Mouse (Mus musculus): ENCODE results near the gene Psmb8. TPM values are rescaled to one million over a fixed set of nuclear protein-coding genes. Genes with fewer than 3 reads are reported as not detected.
A peak's percentile ranks its signal among the peaks of the same experiment; 100 is the strongest.

The Psmb8 gene
- polyA plus RNA-seq, 1 experiment from 2014 or later, result 13.5 TPM

DNA sequence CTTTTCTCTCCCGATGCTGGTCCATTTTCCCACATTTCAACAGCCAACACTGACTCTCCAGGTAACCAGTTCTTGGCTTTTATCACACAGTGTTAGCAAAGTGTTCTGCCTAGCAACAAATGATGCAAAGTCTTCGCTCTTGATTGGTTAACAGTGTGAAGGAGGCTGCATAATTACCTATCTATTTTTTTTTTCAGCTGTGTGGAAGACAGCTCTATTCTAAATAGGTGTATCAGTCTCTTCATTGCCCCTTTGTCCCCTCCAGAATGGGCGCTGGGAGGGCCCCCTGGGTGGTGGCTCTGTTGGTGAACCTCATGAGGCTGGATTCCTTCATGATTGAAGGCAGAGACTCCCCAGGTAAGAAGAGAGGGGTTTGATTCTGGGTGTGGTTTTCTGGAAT, 41.2 kb downstream of the Psmb8 start, which contains the start of gene H2-Ob:
H2-Ob (plus strand) TSS at position 198 of the 400 bp plus-strand sequence.
- Histone ChIP-seq H3K4me2 (peak within 1 kb of the TSS; percentile 26; the same call in 1 of the 2 replicates), H3K9me3 (replicated peaks) (no peaks in the 10 kb centered on the region), H3K27ac (peak within 1 kb of the TSS; percentile 60; the same call in 1 of the 2 replicates), H3K36me3 (no peaks in the 10 kb centered on the region), H3K27me3 (replicated peaks) (no peaks in the 10 kb centered on the region; the same call in 1 of the 2 replicates), H3K4me3 (no peak within 1 kb of the TSS), H3K9ac (no peak within 1 kb of the TSS), H3K4me1 (no peaks in the 10 kb centered on the region; the same call in 1 of the 2 replicates)
- no peak for ATAC-seq
- 48% methylated on average over 3 of the region's 3 CpGs for WGBS (ENCODE audit: insufficient replicate concordance)

DNA sequence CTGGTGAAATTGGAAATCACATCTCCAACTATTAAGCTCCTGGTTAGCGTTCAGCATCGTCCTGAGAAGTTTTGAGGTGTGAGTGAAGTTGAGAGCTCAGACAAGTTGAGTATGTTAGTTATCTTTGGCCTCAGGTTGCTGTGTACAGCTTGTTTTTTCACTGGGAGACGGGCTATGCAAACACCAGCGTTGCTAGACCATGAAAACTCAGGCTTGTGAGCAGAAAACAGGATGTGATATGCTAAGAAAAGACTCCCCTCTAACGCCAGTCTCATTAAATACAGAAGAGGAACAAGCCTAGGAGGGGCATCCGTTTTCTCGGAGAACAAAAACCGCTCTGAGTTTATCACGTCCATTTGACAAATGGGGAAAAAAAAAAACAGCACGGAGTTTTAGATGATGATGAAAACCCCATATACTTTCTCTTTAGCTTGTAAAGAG, 42.1 kb downstream of the Psmb8 start:
- 21% methylated on average over 10 of the region's 10 CpGs for WGBS (ENCODE audit: insufficient replicate concordance)
- Histone ChIP-seq H3K36me3 (no peaks in the 10 kb centered on the region), H3K27me3 (replicated peaks) (no peaks in the 10 kb centered on the region; the same call in 1 of the 2 replicates), H3K4me2 (peak overlapping the region; percentile 26), H3K9me3 (replicated peaks) (no peaks in the 10 kb centered on the region), H3K4me1 (no peaks in the 10 kb centered on the region; the same call in 1 of the 2 replicates), H3K27ac (peak overlapping the region; percentile 60; the same call in 1 of the 2 replicates), H3K9ac (no peak overlapping the region), H3K4me3 (no peak overlapping the region)
- ATAC-seq, result no peak

- ATAC-seq, result no peak
- Histone ChIP-seq H3K4me3 (no peak overlapping the region), H3K27ac (no peak overlapping the region; the same call in 1 of the 2 replicates), H3K27me3 (replicated peaks) (no peaks in the 10 kb centered on the region; the same call in 1 of the 2 replicates), H3K4me1 (no peaks in the 10 kb centered on the region; the same call in 1 of the 2 replicates), H3K4me2 (peak overlapping the region; percentile 26; the same call in 1 of the 2 replicates), H3K9me3 (replicated peaks) (no peaks in the 10 kb centered on the region), H3K36me3 (no peaks in the 10 kb centered on the region), H3K9ac (no peak overlapping the region)
- 42% methylated on average over 3 of the region's 3 CpGs for WGBS (ENCODE audit: insufficient replicate concordance)
These were observed 42.8 kb downstream of the Psmb8 start for GRCm38 (mm10) chr17:34240366-34240765.

DNA sequence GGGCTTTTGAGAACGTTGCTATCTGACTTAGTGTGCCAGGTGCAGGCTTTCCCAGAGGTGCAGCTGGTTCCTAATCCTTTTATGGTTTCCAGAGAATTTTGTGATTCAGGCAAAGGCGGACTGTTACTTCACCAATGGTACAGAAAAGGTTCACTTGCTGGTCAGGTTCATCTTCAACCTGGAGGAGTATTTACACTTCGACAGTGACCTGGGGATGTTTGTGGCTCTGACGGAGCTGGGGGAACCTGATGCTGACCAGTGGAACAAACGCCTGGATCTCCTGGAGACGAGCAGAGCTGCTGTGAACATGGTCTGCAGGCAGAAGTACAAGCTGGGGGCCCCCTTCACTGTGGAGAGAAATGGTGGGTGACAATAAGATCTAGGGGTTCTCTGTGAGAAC, 43.4 kb downstream of the Psmb8 start:
- H3K4me2 ChIP-seq, result no peak overlapping the region
- H3K27me3 ChIP-seq (replicated peaks), result no peaks in the 10 kb centered on the region; the same call in 1 of the 2 replicates
- no peak overlapping the region for H3K9ac ChIP-seq
- 66% methylated on average over 6 of the region's 6 CpGs for WGBS (ENCODE audit: insufficient replicate concordance)
- no peaks in the 10 kb centered on the region for H3K9me3 ChIP-seq (replicated peaks)
- ATAC-seq, result no peak
- no peaks in the 10 kb centered on the region; the same call in 1 of the 2 replicates for H3K4me1 ChIP-seq
- no peak overlapping the region for H3K27ac ChIP-seq
- H3K4me3 ChIP-seq, result no peak overlapping the region
- no peaks in the 10 kb centered on the region for H3K36me3 ChIP-seq

GRCm38 (mm10) chr17:34244656-34245055, 47.1 kb downstream of the Psmb8 start:
- Histone ChIP-seq H3K4me2 (no peak overlapping the region), H3K4me3 (no peak overlapping the region), H3K36me3 (no peaks in the 10 kb centered on the region), H3K9me3 (replicated peaks) (no peaks in the 10 kb centered on the region), H3K27ac (no peak overlapping the region), H3K27me3 (replicated peaks) (peaks cover 8% of the 10 kb centered on the region; the same call in 1 of the 2 replicates), H3K4me1 (no peaks in the 10 kb centered on the region), H3K9ac (no peak overlapping the region)
- 53% methylated on average over 4 of the region's 4 CpGs for WGBS (ENCODE audit: insufficient replicate concordance)
- no peak for ATAC-seq

DNA sequence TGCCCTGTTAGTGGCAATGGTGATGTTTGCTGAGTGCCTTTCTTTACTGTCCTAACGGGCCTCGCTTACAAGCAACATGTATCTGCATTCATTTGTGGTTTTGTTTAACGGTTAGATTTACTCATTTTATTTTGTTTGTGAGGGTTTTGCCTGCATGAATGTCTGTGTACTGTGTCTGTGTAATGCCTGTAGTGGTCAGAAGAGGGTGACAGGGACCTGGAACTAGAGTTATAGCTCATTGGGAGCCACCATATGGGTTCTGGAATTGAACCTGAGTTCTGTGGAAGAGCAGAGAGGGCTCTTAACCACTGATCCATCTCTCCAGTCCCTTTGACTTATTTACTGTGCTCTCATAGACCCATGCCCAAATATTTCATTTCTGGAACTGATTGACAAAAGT, 49.5 kb downstream of the Psmb8 start:
- H3K4me2 ChIP-seq, result no peak overlapping the region
- no peak overlapping the region for H3K4me3 ChIP-seq
- no peak overlapping the region for H3K27ac ChIP-seq
- no peak for ATAC-seq
- H3K36me3 ChIP-seq, result no peaks in the 10 kb centered on the region
- 64% methylated on average over 3 of the region's 3 CpGs for WGBS (ENCODE audit: insufficient replicate concordance)
- no peaks in the 10 kb centered on the region for H3K4me1 ChIP-seq
- H3K9me3 ChIP-seq (replicated peaks), result no peaks in the 10 kb centered on the region
- peaks cover 8% of the 10 kb centered on the region; the same call in 1 of the 2 replicates for H3K27me3 ChIP-seq (replicated peaks)
- no peak overlapping the region for H3K9ac ChIP-seq

GRCm38 (mm10) chr17:34248764-34249163, 51.2 kb downstream of the Psmb8 start:
- Histone ChIP-seq H3K27me3 (replicated peaks) (peaks cover 9% of the 10 kb centered on the region; the same call in 1 of the 2 replicates), H3K9me3 (replicated peaks) (no peaks in the 10 kb centered on the region), H3K4me1 (no peaks in the 10 kb centered on the region), H3K36me3 (no peaks in the 10 kb centered on the region), H3K4me3 (no peak overlapping the region), H3K27ac (no peak overlapping the region), H3K4me2 (no peak overlapping the region), H3K9ac (no peak overlapping the region)
- ATAC-seq, result no peak
- WGBS (ENCODE audit: insufficient replicate concordance), result 19% methylated on average over 2 of the region's 2 CpGs

GRCm38 (mm10) chr17:34249361-34249760, 51.8 kb downstream of the Psmb8 start:
- Histone ChIP-seq H3K9me3 (replicated peaks) (no peaks in the 10 kb centered on the region), H3K27ac (no peak overlapping the region), H3K4me2 (no peak overlapping the region), H3K36me3 (no peaks in the 10 kb centered on the region), H3K4me3 (no peak overlapping the region), H3K9ac (no peak overlapping the region), H3K4me1 (no peaks in the 10 kb centered on the region), H3K27me3 (replicated peaks) (peaks cover 14% of the 10 kb centered on the region; the same call in 1 of the 2 replicates)
- ATAC-seq, result no peak
- WGBS (ENCODE audit: insufficient replicate concordance), result 31% methylated on average over 3 of the region's 3 CpGs

- no peaks in the 10 kb centered on the region for H3K4me1 ChIP-seq
- no peak overlapping the region for H3K4me2 ChIP-seq
- WGBS (ENCODE audit: insufficient replicate concordance), result 22% methylated on average over 4 of the region's 4 CpGs
- no peaks in the 10 kb centered on the region for H3K9me3 ChIP-seq (replicated peaks)
- peaks cover 14% of the 10 kb centered on the region; the same call in 1 of the 2 replicates for H3K27me3 ChIP-seq (replicated peaks)
- no peak overlapping the region for H3K9ac ChIP-seq
- no peaks in the 10 kb centered on the region for H3K36me3 ChIP-seq
- ATAC-seq, result no peak
- no peak overlapping the region for H3K27ac ChIP-seq
- no peak overlapping the region for H3K4me3 ChIP-seq
These were observed 52.4 kb downstream of the Psmb8 start for GRCm38 (mm10) chr17:34249878-34250277.

Other genes starting within 250 kb of the Psmb8 start
- 2.1 and 2.6 TPM in 2 replicates for gene B3galt4, start 246.2 kb upstream of the Psmb8 start, polyA plus RNA-seq (2016; fragmentation: Nextera tagmentation; extraction: Ambion mirVana)
- gene Vps52, start 241.9 kb upstream of the Psmb8 start, polyA plus RNA-seq (2016; fragmentation: Nextera tagmentation; extraction: Ambion mirVana), result 41.1 and 43.5 TPM in 2 replicates
- gene Rps18, start 241.7 kb upstream of the Psmb8 start, polyA plus RNA-seq (2016; fragmentation: Nextera tagmentation; extraction: Ambion mirVana), result 1,396 and 1,433 TPM in 2 replicates
- 82.1 and 83.5 TPM in 2 replicates for gene H2-K1, start 197.4 kb upstream of the Psmb8 start, polyA plus RNA-seq (2016; fragmentation: Nextera tagmentation; extraction: Ambion mirVana)
- gene Ring1, start 173.0 kb upstream of the Psmb8 start, polyA plus RNA-seq (2016; fragmentation: Nextera tagmentation; extraction: Ambion mirVana), result 10.6 and 10.7 TPM in 2 replicates
- gene H2-Ke6, start 169.7 kb upstream of the Psmb8 start, polyA plus RNA-seq (2016; fragmentation: Nextera tagmentation; extraction: Ambion mirVana), result 33.2 and 36.1 TPM in 2 replicates
- gene Slc39a7, start 166.0 kb upstream of the Psmb8 start, polyA plus RNA-seq (2016; fragmentation: Nextera tagmentation; extraction: Ambion mirVana), result 91.7 and 96.0 TPM in 2 replicates
- 29.2 and 31.3 TPM in 2 replicates for gene Rxrb, start 165.9 kb upstream of the Psmb8 start, polyA plus RNA-seq (2016; fragmentation: Nextera tagmentation; extraction: Ambion mirVana)
- 0.37 and 0.54 TPM in 2 replicates for gene Col11a2, start 158.3 kb upstream of the Psmb8 start, polyA plus RNA-seq (2016; fragmentation: Nextera tagmentation; extraction: Ambion mirVana)
- gene H2-Oa, start 105.4 kb upstream of the Psmb8 start, polyA plus RNA-seq (2016; fragmentation: Nextera tagmentation; extraction: Ambion mirVana), result 0.37 and 0.56 TPM in 2 replicates
- 3.1 and 4.3 TPM in 2 replicates for gene H2-DMa, start 78.2 kb upstream of the Psmb8 start, polyA plus RNA-seq (2016; fragmentation: Nextera tagmentation; extraction: Ambion mirVana)
- gene Brd2, start 75.1 kb upstream of the Psmb8 start, polyA plus RNA-seq (2016; fragmentation: Nextera tagmentation; extraction: Ambion mirVana), result 59.9 and 66.1 TPM in 2 replicates
- gene H2-DMb2, start 54.4 kb upstream of the Psmb8 start, polyA plus RNA-seq (2016; fragmentation: Nextera tagmentation; extraction: Ambion mirVana), result 0.30 and 0.35 TPM in 2 replicates
- gene H2-DMb1, start 44.6 kb upstream of the Psmb8 start, polyA plus RNA-seq (2016; fragmentation: Nextera tagmentation; extraction: Ambion mirVana), result 0.21 and 0.45 TPM in 2 replicates
- gene Tap1, start 10.2 kb upstream of the Psmb8 start, polyA plus RNA-seq (2016; fragmentation: Nextera tagmentation; extraction: Ambion mirVana), result 2.3 and 2.6 TPM in 2 replicates
- gene Psmb9, start 10.0 kb upstream of the Psmb8 start, polyA plus RNA-seq (2016; fragmentation: Nextera tagmentation; extraction: Ambion mirVana), result 4.5 and 5.0 TPM in 2 replicates
- gene Tap2, start 5.8 kb downstream of the Psmb8 start, polyA plus RNA-seq (2016; fragmentation: Nextera tagmentation; extraction: Ambion mirVana), result 5.6 and 6.9 TPM in 2 replicates
- 0.05 and 0.19 TPM in 2 replicates for gene H2-Ob, start 41.2 kb downstream of the Psmb8 start, polyA plus RNA-seq (2016; fragmentation: Nextera tagmentation; extraction: Ambion mirVana)
- 2.9 and 3.1 TPM in 2 replicates for gene H2-Ab1, start 60.0 kb downstream of the Psmb8 start, polyA plus RNA-seq (2016; fragmentation: Nextera tagmentation; extraction: Ambion mirVana)
- gene H2-Aa, start 90.1 kb downstream of the Psmb8 start, polyA plus RNA-seq (2016; fragmentation: Nextera tagmentation; extraction: Ambion mirVana), result 0.11 TPM in 1 of 2 replicates, not detected in the other
- 0.15 and 0.37 TPM in 2 replicates for gene H2-Eb1, start 108.1 kb downstream of the Psmb8 start, polyA plus RNA-seq (2016; fragmentation: Nextera tagmentation; extraction: Ambion mirVana)
- gene H2-Eb2, start 127.9 kb downstream of the Psmb8 start, polyA plus RNA-seq (2016; fragmentation: Nextera tagmentation; extraction: Ambion mirVana), result not detected in 2 replicates
- gene Btnl2, start 157.1 kb downstream of the Psmb8 start, polyA plus RNA-seq (2016; fragmentation: Nextera tagmentation; extraction: Ambion mirVana), result 0.07 TPM in 1 of 2 replicates, not detected in the other
- gene Btnl1, start 179.4 kb downstream of the Psmb8 start, polyA plus RNA-seq (2016; fragmentation: Nextera tagmentation; extraction: Ambion mirVana), result not detected in 2 replicates
- gene BC051142, start 201.1 kb downstream of the Psmb8 start, polyA plus RNA-seq (2016; fragmentation: Nextera tagmentation; extraction: Ambion mirVana), result 0.18 and 0.31 TPM in 2 replicates

All from liver, embryonic 12.5 days (tissue).